Mouse (Mus musculus) heart, adult 8-10 months (tissue): Measurements from ENCODE around the gene Mia2. TPM values are rescaled to one million over a fixed set of nuclear protein-coding genes. Genes with fewer than 3 reads are reported as not detected.
"Not testable (repeated sequence)": the region's sequence is repeated elsewhere in the genome, so short reads cannot be mapped to it uniquely, and the experiment has no call there.

Experiments
- DNase-seq: peaks from one replicate; pipeline ENCODE4 v3.0.0; 2022; ENCODE audit warnings: low spot score
- microRNA-seq: library from miRNA; unstranded; fragments of <30 nt; microRNA quantifications from one replicate; pipeline ENCODE4 v1.2.0, GENCODE M21; 2022
- total RNA-seq, 4 experiments: library from RNA; stranded (reverse); gene quantifications; 2 replicates each; pipeline ENCODE4 v1.2.4; 2022

Gene Mia2
- total RNA-seq, 4 experiments from 2014 or later: 93.4 to 113 (median 106) TPM

DNA sequence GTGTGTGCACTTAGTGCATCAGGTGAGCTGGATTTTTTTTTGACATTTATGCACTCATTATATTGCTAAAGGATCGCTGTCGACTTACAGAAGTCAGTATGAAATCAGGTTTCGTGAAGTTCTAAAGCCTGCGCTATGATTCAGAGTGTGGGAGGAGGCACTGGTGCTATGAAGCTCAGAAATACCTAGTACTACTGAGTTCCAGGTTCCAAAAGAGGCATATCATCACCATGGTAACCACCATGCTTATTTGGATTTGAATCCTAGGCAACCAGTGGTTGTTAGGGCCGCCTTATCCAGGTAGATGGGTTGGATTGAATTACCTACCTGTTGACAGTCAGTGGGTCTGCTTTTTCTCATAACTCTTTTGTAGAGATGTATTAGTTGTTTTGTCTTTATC, 132.8 kb downstream of the Mia2 start:
- DNase-seq: no peak

DNA sequence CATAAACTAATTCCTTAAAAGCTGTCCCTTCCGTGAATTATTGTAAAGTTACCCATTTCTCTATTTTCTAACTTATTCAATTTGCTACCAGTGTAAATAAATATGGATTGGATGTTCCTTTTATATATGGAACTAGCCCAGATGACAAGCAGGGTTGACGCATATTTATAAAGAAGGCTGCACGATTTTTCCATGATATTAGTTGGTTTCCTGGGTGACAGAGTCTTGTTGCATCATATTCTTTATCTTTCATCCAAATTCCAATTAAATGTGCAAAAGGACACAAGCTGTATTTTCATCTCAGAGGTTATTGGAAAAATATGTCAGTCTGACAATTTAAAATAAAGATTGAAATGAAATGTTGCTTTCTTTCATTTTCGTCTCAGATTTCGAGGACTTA, 142.8 kb downstream of the Mia2 start:
- no peak for DNase-seq

DNA sequence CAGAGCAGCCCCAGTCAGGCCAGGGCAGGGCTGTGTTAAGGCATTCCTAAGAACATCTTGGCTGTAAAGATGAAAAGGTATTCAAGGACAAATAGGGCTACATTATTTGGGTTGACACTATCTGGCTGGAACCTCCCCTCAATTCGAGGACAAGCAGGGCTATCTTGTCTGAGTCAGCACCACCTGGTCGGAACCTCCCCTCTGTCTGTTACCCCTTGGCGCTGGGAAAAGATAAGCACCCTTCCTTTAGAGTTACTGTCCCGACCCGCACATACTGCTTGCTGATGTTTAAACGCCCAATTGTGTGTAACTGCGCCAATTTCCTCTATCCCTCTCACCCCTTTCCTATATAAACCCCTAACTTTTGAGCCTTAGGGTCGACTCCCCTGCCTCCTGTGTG, 145.4 kb downstream of the Mia2 start:
- not testable (repeated sequence) for DNase-seq

Small RNAs within 50 kb of the gene (microRNA-seq; reads per million reads assigned to microRNA genes)
- not detected for gene Gm27284

Other genes with a start within 250 kb of the Mia2 start
- gene Sec23a, start 83.8 kb upstream of the Mia2 start, total RNA-seq: 10 to 100 TPM; 42.2 to 47.9 (median 45.9) TPM
- 1 to 10 TPM; 4.3 to 6.2 (median 5.3) TPM for gene Gemin2, start 82.4 kb upstream of the Mia2 start, total RNA-seq
- 10 to 100 TPM; 57.6 to 75.2 (median 68.7) TPM for gene Trappc6b, start 34.3 kb upstream of the Mia2 start, total RNA-seq
- gene Pnn, start 28.9 kb upstream of the Mia2 start, total RNA-seq: 10 to 100 TPM; 18.8 to 35.6 (median 25.9) TPM
- 1 to 10 TPM; 5.0 to 9.9 (median 7.9) TPM for gene Fbxo33, start 123.9 kb downstream of the Mia2 start, total RNA-seq